Mouse (Mus musculus): ENCODE results near the gene Ptges3. TPM values are rescaled to one million over a fixed set of nuclear protein-coding genes. Genes with fewer than 3 reads are reported as not detected.

Gene Ptges3
- total RNA-seq, 2 experiments from 2014 or later, result 166 to 168 TPM

GRCm38 (mm10) chr10:128091564-128092505 lies 33.1 kb downstream of the Ptges3 start, which contains the start of gene Baz2a:
TSS of gene Baz2a (plus strand) at chr10:128091577.
- DNase-seq (ENCODE audit: low spot score in 2 of 2), result peak in 1 of 2 experiments; percentile 23

DNA sequence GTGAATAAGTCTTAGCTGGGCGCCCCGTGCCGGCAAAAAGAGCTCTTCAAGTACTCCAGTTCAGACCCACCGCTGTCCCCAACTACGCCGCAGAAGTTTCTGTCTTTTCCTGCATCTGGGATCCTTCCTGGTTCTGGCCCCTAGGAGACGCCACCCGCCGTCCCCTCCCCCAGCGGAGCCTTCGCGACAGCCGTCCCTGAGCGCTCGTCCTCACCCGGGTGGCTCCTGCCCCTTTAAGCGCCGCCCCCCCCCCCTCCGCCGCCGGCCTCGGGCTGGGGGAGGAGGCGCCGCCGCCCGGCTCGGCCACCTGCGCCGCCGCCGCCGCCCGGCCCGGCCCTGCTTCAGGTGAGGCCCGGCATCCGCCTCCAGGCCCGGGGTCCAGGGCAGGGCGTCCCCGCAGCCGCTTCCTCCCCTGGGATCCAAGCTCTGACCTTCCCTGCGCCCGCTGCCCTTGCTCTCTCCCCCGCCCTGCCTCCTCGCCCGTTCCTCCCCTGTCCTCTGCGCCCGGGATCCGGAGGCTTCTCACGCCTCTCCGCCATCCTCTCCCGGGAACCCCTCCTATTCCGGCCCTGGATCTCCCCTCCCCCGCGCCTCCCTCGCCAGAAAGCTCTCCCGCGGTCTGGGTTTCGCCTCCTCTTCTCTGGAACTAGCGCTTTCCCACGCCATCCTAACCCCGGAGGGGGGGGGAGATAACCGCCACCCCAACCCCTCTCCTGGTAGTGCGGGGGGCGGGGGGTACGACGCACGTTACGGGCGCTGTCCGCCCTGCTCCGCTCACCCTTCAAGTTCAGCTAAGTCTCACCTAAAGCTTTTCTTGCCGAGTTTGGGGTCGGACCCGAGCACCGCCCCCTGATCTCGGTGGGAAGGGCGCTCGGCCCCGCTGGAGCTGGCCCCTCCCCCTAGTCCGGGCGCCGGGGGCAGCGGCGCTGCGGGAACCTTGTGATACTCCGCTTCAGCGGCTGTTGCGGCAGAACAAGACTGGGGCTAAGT lies 34.0 kb downstream of the Ptges3 start:
- peak; percentile 72 to 80 for DNase-seq (ENCODE audit: low spot score in 2 of 2)

DNA sequence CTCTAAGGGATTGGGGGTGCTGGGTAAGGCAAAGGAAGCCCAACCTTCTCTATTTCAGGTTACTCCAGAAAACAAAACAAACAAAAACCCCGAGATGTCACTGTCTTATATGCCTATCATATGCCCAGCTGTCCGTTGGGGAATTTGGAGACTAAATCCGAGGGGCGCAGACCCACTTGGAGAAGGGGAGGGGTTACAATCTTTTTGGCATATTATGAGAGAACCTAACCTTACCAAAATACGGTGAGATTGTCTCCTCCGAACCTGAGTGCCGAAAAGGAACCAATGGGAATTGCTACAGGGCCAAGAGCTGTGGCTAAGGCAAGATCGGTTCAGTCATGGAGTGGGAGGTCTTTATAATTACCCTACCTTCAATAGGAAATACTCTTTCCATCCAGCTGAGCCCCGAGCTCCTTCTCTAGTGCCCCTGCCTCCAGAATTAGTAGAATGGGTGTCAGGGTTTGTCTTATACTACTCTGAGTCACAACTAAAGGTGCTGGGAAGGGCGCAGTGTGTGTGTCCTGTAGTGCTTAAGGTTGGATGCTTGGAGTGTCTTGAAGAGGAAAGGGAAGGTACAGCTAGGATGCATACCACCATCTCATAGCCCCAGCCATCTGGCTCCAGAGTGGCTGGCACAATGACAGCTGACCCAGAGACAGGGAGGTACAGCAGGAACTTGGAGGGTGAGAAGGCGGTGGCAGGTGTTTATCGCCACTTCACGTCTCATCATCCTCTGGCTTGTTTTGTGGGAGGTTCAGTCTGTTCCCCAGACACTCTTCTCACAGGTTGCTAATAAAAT lies 34.9 kb downstream of the Ptges3 start:
- peak in 1 of 2 experiments; percentile 13 for DNase-seq (ENCODE audit: low spot score in 2 of 2)

DNA sequence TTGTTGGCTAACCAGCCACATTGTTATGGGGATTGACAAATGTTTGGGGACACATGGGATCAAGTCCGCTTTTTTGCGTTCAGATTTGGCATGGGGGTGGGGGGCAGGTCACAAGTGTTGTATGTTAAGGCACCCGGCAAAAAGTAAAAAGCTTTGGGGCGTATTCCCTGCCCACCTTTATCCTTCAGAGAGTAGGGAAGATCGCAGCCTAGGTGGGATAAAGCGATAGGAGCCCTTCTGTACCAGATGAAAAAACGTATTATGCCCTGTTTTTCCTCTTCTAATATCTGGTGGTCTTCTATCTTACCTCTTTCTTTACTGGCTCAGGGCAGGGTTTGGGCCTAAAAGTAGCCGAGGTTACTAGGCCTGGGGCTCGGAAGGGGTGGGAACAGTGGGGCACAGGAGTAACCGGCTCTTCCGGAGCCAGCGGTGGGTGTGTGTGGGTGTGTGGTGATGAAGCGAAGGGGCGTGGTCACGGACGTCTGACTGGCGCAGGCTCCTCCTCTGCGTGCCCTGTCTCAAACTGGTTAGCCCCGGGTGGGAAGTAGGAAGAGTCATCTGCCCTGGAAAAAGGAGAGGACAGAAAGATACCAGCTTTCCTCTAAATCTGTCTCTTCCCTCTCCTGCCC lies 35.7 kb downstream of the Ptges3 start:
- peak; percentile 54 to 60 for DNase-seq (ENCODE audit: low spot score in 2 of 2)

- no peak for DNase-seq (ENCODE audit: low spot score in 2 of 2)
Observed at GRCm38 (mm10) chr10:128095003-128095636, 36.4 kb downstream of the Ptges3 start.

GRCm38 (mm10) chr10:128096313-128096692 lies 37.5 kb downstream of the Ptges3 start:
- no peak for DNase-seq (ENCODE audit: low spot score in 2 of 2)

- peak; percentile 78 to 88 for DNase-seq (ENCODE audit: low spot score in 2 of 2)
Observed at GRCm38 (mm10) chr10:128096693-128097586, 38.2 kb downstream of the Ptges3 start.

GRCm38 (mm10) chr10:128097587-128097971 lies 38.8 kb downstream of the Ptges3 start:
- peak; percentile 57 to 73 for DNase-seq (ENCODE audit: low spot score in 2 of 2)

GRCm38 (mm10) chr10:128110103-128110761 lies 51.5 kb downstream of the Ptges3 start:
- no peak for DNase-seq (ENCODE audit: low spot score in 2 of 2)

GRCm38 (mm10) chr10:128111227-128111626 lies 52.5 kb downstream of the Ptges3 start:
- DNase-seq (ENCODE audit: low spot score in 2 of 2), result no peak

GRCm38 (mm10) chr10:128123833-128124232 lies 65.1 kb downstream of the Ptges3 start:
- no peak for DNase-seq (ENCODE audit: low spot score in 2 of 2)

DNA sequence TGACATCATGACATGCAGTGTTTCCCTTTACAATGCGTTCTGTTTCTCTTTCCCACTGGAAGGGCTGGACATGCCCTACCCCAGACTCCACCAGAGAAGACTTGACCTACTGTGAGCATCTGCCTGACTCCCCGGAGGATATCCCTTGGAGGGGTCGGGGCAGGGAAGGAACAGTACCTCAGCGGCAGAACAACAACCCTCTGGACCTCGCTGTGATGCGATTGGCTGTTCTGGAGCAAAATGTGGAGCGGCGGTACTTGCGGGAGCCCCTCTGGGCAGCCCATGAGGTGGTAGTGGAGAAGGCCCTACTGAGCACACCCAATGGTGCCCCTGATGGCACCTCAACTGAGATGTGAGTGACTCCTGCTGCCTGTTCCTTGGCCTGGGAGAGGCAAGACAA lies 66.1 kb downstream of the Ptges3 start:
- no peak for DNase-seq (ENCODE audit: low spot score in 2 of 2)

DNA sequence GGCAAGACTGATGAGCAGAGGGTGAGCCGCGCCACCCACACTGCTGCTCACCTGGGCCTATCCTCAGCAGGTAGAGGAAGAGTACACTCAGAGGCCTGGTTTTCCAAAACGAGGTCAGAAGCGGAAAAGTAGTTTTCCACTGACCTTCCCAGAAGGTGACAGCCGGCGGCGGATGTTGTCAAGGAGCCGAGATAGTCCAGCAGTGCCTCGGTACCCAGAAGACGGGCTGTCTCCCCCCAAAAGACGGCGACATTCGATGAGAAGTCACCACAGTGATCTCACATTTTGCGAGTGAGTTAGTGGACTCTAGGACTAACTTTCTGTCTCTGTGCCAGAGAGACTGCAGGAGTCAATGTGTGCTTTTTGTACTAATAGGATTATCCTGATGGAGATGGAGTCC lies 67.2 kb downstream of the Ptges3 start:
- no peak for DNase-seq (ENCODE audit: low spot score in 2 of 2)

Small RNA genes lying within 50 kb of the gene (microRNA-seq; reads per million reads assigned to microRNA genes)
- 15.1 to 89.3 reads per million in 2 experiments for gene Mir677

Other genes with a start within 250 kb of the Ptges3 start
- not detected for gene Rdh19, start 209.0 kb upstream of the Ptges3 start, total RNA-seq (2021)
- not detected for gene Rdh16f2, start 192.5 kb upstream of the Ptges3 start, total RNA-seq (2021)
- not detected for gene Rdh7, start 170.1 kb upstream of the Ptges3 start, total RNA-seq (2021)
- gene Sdr9c7, start 160.4 kb upstream of the Ptges3 start, total RNA-seq (2021), result not detected
- not detected for gene Hsd17b6, start 51.3 kb upstream of the Ptges3 start, total RNA-seq (2021)
- gene Prim1, start 43.8 kb upstream of the Ptges3 start, total RNA-seq (2021), result 1 to 10 TPM; 8.0 to 9.7 TPM
- gene Naca, start 23.4 kb upstream of the Ptges3 start, total RNA-seq (2021), result 100 to 1,000 TPM; 350 to 389 TPM
- 1,000 to 10,000 TPM; 1,650 to 1,701 TPM for gene Atp5b, start 24.3 kb downstream of the Ptges3 start, total RNA-seq (2021)
- gene Baz2a, start 32.6 kb downstream of the Ptges3 start, total RNA-seq (2021), result 10 to 100 TPM; 32.0 to 35.1 TPM
- 10 to 100 TPM; 11.3 to 16.1 TPM for gene Rbms2, start 121.3 kb downstream of the Ptges3 start, total RNA-seq (2021)
- 10 to 100 TPM; 12.2 to 17.1 TPM for gene Gls2, start 135.5 kb downstream of the Ptges3 start, total RNA-seq (2021)
- gene Spryd4, start 152.9 kb downstream of the Ptges3 start, total RNA-seq (2021), result 10 to 100 TPM; 11.5 to 12.8 TPM
- gene Mip, start 166.9 kb downstream of the Ptges3 start, total RNA-seq (2021), result not detected
- gene Timeless, start 173.1 kb downstream of the Ptges3 start, total RNA-seq (2021), result 10 to 100 TPM in 1 of 2 experiments, 1 to 10 TPM in 1; 7.8 to 10.1 TPM
- gene Apon, start 195.1 kb downstream of the Ptges3 start, total RNA-seq (2021), result not detected
- not detected for gene Apof, start 209.7 kb downstream of the Ptges3 start, total RNA-seq (2021)
- gene Stat2, start 211.6 kb downstream of the Ptges3 start, total RNA-seq (2021), result 10 to 100 TPM; 25.6 to 29.3 TPM
- under 1 TPM in 1 of 2 experiments, not detected in 1; 0.85 TPM for gene Il23a, start 239.8 kb downstream of the Ptges3 start, total RNA-seq (2021)
- 10 to 100 TPM; 15.5 to 15.8 TPM for gene Pan2, start 244.4 kb downstream of the Ptges3 start, total RNA-seq (2021)